Mouse (Mus musculus) limb, embryonic 14.5 days (tissue): ENCODE data around the gene Cd81. TPM values are rescaled to one million over a fixed set of nuclear protein-coding genes. Genes with fewer than 3 reads are reported as not detected.

Experiments used
- ATAC-seq: fragments of 200-750 bp; cut with Nextera tagmentation; 2 replicates; pipeline ENCODE4 v1.8.0; 2017; ENCODE audit warnings: low read depth, moderate number of reproducible peaks, moderate TSS enrichment; ENCODE audit not compliant: low FRiP score
- DNase-seq: peaks from one replicate; pipeline ENCODE4 v3.0.0-alpha.2; 2015; ENCODE audit warnings: low spot score
- H3K27ac ChIP-seq: fragments of 300-500 bp; sonication (generic); replicated peaks from 2 replicates; pipeline ENCODE4 v1.5.1; 2014; ENCODE audit warnings: low read depth, mild to moderate bottlenecking, low read length, moderate library complexity, mixed read lengths
- H3K27me3 ChIP-seq: fragments of 300-500 bp; sonication (generic); 2 replicates; pipeline ENCODE4 v1.6.1; 2014; ENCODE audit warnings: low read length, mixed read lengths; ENCODE audit not compliant: control insufficient read depth, insufficient read depth
- H3K36me3 ChIP-seq: fragments of 300-500 bp; sonication (generic); 2 replicates; pipeline ENCODE4 v1.6.1; 2014; ENCODE audit warnings: mild to moderate bottlenecking, low read length, moderate library complexity, mixed read lengths; ENCODE audit not compliant: control insufficient read depth, insufficient read depth
- H3K4me1 ChIP-seq: fragments of 300-500 bp; sonication (generic); 2 replicates; pipeline ENCODE4 v1.6.1; 2014; ENCODE audit warnings: antibody characterized with exemption, low read length, mixed read lengths; ENCODE audit not compliant: control insufficient read depth, insufficient read depth
- H3K4me2 ChIP-seq: fragments of 300-500 bp; sonication (generic); replicated peaks from 2 replicates; pipeline ENCODE4 v1.6.1; 2014; ENCODE audit warnings: low read depth, mild to moderate bottlenecking, low read length, moderate library complexity; ENCODE audit not compliant: severe bottlenecking
- H3K4me3 ChIP-seq: fragments of 300-500 bp; sonication (generic); replicated peaks from 2 replicates; pipeline ENCODE4 v1.5.1; 2014; ENCODE audit warnings: low read length
- H3K9ac ChIP-seq: fragments of 300-500 bp; sonication (generic); 2 replicates; pipeline ENCODE4 v1.6.1; 2014; ENCODE audit warnings: mild to moderate bottlenecking, low read depth, low read length, moderate library complexity; ENCODE audit not compliant: severe bottlenecking
- H3K9me3 ChIP-seq: fragments of 300-500 bp; sonication (generic); 2 replicates; pipeline ENCODE4 v1.6.1; 2016; ENCODE audit warnings: low read length; ENCODE audit not compliant: control insufficient read depth
- POLR2A ChIP-seq: fragments of 200-500 bp; IDR thresholded peaks from 2 replicates; pipeline ENCODE4 v1.8.0; 2012; ENCODE audit warnings: inconsistent platforms, mild to moderate bottlenecking, moderate library complexity, borderline replicate concordance; ENCODE audit not compliant: insufficient read depth, insufficient read length; ENCODE audit errors: extremely low read depth
- WGBS: fragments of 180-500 bp; shearing (Covaris S2); extraction: QIAGEN DNeasy Blood & Tissue Kit; methylation state at CpG from one replicate; pipeline ENCODE4 v1.1.7; 2014; 5-methylcytosine and 5-hydroxymethylcytosine counted together
- polyA plus RNA-seq, 2 experiments: library from polyadenylated mRNA; depleted of rRNA in 1 of 2; stranded (reverse) in 1 of 2; unstranded in 1 of 2; fragments of >200 nt; fragmentation: Nextera tagmentation in 1 of 2; extraction: Ambion mirVana in 1 of 2; gene quantifications; 2 replicates each; pipeline versions ENCODE4 v1.2.1 to v1.2.3; 2012 to 2014

The Cd81 gene
- polyA plus RNA-seq, 2 experiments = 456 to 658 TPM

GRCm38 (mm10) chr7:143116521-143116920, 64.0 kb downstream of the Cd81 start:
- no peaks in the 10 kb centered on the region for H3K27me3 ChIP-seq
- DNase-seq (no peak), ATAC-seq (no peak)
- H3K4me1 ChIP-seq = peaks cover 7% of the 10 kb centered on the region
- no peaks in the 10 kb centered on the region for H3K36me3 ChIP-seq
- no peak overlapping the region for H3K4me2 ChIP-seq
- H3K27ac ChIP-seq = no peak overlapping the region
- no peak for TF ChIP-seq POLR2A
- no peak overlapping the region for H3K4me3 ChIP-seq
- H3K9me3 ChIP-seq = 0 out of 2 replicates have a peak, but pooled peaks cover 7% of the 10 kb centered on the region
- 80% methylated on average over 5 of the region's 5 CpGs for WGBS
- no peak overlapping the region for H3K9ac ChIP-seq

Other genes with a start within 250 kb of the Cd81 start
- gene Th, start 121.6 kb upstream of the Cd81 start, polyA plus RNA-seq (2012; rRNA removed) = 0.18 and 0.26 TPM in 2 replicates
- gene Th, start 121.6 kb upstream of the Cd81 start, polyA plus RNA-seq (2014; fragmentation: Nextera tagmentation; extraction: Ambion mirVana) = 0.14 and 0.40 TPM in 2 replicates
- gene Ascl2, start 83.5 kb upstream of the Cd81 start, polyA plus RNA-seq (2012; rRNA removed) = 1.9 and 3.5 TPM in 2 replicates
- 1.1 and 1.5 TPM in 2 replicates for gene Ascl2, start 83.5 kb upstream of the Cd81 start, polyA plus RNA-seq (2014; fragmentation: Nextera tagmentation; extraction: Ambion mirVana)
- gene Tspan32, start 47.7 kb upstream of the Cd81 start, polyA plus RNA-seq (2012; rRNA removed) = 5.1 and 5.5 TPM in 2 replicates
- 6.0 and 7.3 TPM in 2 replicates for gene Tspan32, start 47.7 kb upstream of the Cd81 start, polyA plus RNA-seq (2014; fragmentation: Nextera tagmentation; extraction: Ambion mirVana)
- 130 and 174 TPM in 2 replicates for gene Tssc4, start 16.5 kb downstream of the Cd81 start, polyA plus RNA-seq (2012; rRNA removed)
- 65.0 and 67.0 TPM in 2 replicates for gene Tssc4, start 16.5 kb downstream of the Cd81 start, polyA plus RNA-seq (2014; fragmentation: Nextera tagmentation; extraction: Ambion mirVana)
- gene Trpm5, start 41.9 kb downstream of the Cd81 start, polyA plus RNA-seq (2012; rRNA removed) = 63.4 and 71.2 TPM in 2 replicates
- 24.1 and 24.2 TPM in 2 replicates for gene Trpm5, start 41.9 kb downstream of the Cd81 start, polyA plus RNA-seq (2014; fragmentation: Nextera tagmentation; extraction: Ambion mirVana)
- gene Kcnq1, start 53.6 kb downstream of the Cd81 start, polyA plus RNA-seq (2012; rRNA removed) = 1.7 and 2.7 TPM in 2 replicates
- 1.3 and 1.5 TPM in 2 replicates for gene Kcnq1, start 53.6 kb downstream of the Cd81 start, polyA plus RNA-seq (2014; fragmentation: Nextera tagmentation; extraction: Ambion mirVana)